Mouse (Mus musculus) lung, adult 2 months (tissue): ENCODE measurements around the gene Get4.

Source experiments
- CTCF ChIP-seq: fragments of 200-500 bp; IDR thresholded peaks from 2 replicates; pipeline ENCODE4 v1.5.1; 2011; ENCODE audit warnings: mild to moderate bottlenecking, low read length, control low read depth; ENCODE audit not compliant: insufficient read depth
- POLR2A ChIP-seq: fragments of 200-500 bp; IDR thresholded peaks from 2 replicates; pipeline ENCODE4 v1.6.1; 2011; ENCODE audit warnings: low read depth, mild to moderate bottlenecking, control low read depth, low read length, borderline replicate concordance; ENCODE audit errors: extremely low read depth

DNA sequence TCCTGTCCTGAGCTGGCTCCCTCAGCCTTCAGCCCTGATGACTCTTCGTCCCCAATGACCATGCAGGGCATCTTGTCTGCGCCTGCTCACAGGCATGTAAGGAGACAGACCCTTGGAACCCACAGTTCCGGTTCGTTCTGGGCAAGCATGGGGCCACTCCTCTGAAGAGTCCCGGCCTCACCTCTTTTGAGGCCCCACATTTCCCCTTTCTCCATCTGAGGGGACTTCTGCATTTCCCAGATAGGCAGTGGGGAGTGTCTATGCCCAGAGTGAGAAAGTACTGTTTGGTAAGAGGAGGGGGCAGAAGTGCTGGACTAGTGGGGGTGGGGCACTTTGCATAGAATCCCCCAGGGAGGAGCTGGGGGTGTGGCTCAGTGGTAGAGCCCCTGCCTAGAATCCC, 35.0 kb downstream of the Get4 start:
- TF ChIP-seq CTCF (no peak), POLR2A (no peak)
